Mouse (Mus musculus): Measurements from ENCODE around the gene Tssc4. TPM values are rescaled to one million over a fixed set of nuclear protein-coding genes. Genes with fewer than 3 reads are reported as not detected.

The Tssc4 gene
- polyA plus RNA-seq, 1 experiment, result 219 TPM

DNA sequence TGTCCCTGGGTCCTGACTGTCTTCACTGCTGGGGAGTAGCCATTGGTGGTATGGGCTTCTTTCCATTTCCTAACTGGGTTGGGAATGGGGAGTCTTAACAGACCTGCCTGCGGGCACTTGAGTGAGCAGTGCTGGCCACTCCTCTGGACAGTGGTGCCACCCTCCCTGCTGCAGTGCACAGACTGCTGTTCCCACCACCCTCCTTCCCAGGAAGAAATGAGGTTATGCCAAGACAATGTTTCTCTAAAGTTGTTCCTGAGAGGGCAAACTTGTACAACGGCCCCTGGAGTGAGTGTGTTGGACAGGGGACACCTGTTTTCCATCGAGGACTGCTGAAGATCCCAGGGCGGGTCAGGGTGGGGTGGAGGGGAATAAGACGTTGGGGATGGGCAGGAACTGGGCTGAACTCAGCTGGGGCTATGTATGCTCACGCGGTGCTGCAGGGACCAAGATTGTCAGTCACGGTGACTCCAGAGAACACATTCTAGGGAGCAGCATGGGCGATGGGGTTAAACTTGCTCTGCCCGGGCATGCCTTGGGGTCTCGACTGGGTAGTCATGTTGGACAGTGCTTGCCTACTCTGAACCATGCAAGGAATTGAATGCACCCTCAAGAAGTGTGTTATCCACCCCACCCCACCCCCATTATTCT, 15.0 kb upstream of the Tssc4 start:
- H3K4me3 ChIP-seq (replicated peaks), result peak overlapping the region; percentile 99
- no peaks in the 10 kb centered on the region for H3K9me3 ChIP-seq
- TF ChIP-seq FLI1 (IDR thresholded peaks at IDR 0.05; ENCODE audit: low read length) (no peak), GATA1 (IDR thresholded peaks at IDR 0.05; ENCODE audit: borderline replicate concordance, low read length) (no peak)
- H3K4me1 ChIP-seq, result peaks cover 84% of the 10 kb centered on the region
- no peaks in the 10 kb centered on the region for H3K27me3 ChIP-seq (replicated peaks)
- peaks cover 52% of the 10 kb centered on the region for H3K36me3 ChIP-seq (replicated peaks; ENCODE audit: low read length)

DNA sequence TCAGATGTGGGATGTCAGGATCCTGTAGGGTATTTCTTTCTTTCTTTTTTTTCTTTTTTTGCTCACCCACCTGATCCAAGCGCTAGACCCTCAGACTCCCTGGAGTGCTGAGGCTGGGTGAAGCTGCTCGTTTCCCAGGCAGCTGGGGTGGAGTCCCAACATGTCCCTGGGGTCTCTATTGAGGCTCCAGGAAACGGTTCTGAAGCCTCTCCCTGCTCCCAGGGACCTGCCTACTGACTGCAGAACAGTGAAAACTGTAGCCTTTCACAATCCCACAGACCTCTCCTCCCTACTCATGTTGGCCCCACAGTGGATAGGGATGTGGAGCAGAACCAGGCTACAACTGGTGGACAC, 14.5 kb upstream of the Tssc4 start:
- Histone ChIP-seq H3K9me3 (no peaks in the 10 kb centered on the region), H3K36me3 (replicated peaks; ENCODE audit: low read length) (peaks cover 57% of the 10 kb centered on the region), H3K4me1 (peaks cover 84% of the 10 kb centered on the region), H3K4me3 (replicated peaks) (peak overlapping the region; percentile 99), H3K27me3 (replicated peaks) (no peaks in the 10 kb centered on the region)
- TF ChIP-seq FLI1 (IDR thresholded peaks at IDR 0.05; ENCODE audit: low read length) (no peak), GATA1 (IDR thresholded peaks at IDR 0.05; ENCODE audit: borderline replicate concordance, low read length) (no peak)

DNA sequence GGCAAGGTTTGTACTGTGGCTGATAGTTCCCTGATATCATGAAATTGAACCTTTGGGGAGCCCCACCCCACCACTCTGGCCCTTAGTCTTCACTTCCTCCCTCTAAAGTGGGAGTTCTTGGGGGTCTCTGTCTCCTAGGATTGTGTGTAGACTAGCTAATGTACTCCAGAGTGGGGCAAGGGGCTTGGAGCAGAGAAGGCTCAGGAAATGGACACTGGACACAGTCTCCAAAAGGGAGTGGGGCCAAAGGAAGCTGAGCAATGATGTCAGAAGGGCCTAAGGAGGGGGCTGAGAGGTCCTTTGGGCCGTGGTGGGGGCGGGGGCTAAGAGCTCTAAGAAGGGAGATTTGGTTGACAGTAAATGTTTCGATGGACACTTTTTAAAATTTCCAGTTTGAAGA, 14.0 kb upstream of the Tssc4 start:
- Histone ChIP-seq H3K27me3 (replicated peaks) (no peaks in the 10 kb centered on the region), H3K4me3 (replicated peaks) (peak overlapping the region; percentile 99), H3K9me3 (no peaks in the 10 kb centered on the region), H3K4me1 (peaks cover 84% of the 10 kb centered on the region), H3K36me3 (replicated peaks; ENCODE audit: low read length) (peaks cover 61% of the 10 kb centered on the region)
- TF ChIP-seq FLI1 (IDR thresholded peaks at IDR 0.05; ENCODE audit: low read length) (no peak), GATA1 (IDR thresholded peaks at IDR 0.05; ENCODE audit: borderline replicate concordance, low read length) (no peak)

DNA sequence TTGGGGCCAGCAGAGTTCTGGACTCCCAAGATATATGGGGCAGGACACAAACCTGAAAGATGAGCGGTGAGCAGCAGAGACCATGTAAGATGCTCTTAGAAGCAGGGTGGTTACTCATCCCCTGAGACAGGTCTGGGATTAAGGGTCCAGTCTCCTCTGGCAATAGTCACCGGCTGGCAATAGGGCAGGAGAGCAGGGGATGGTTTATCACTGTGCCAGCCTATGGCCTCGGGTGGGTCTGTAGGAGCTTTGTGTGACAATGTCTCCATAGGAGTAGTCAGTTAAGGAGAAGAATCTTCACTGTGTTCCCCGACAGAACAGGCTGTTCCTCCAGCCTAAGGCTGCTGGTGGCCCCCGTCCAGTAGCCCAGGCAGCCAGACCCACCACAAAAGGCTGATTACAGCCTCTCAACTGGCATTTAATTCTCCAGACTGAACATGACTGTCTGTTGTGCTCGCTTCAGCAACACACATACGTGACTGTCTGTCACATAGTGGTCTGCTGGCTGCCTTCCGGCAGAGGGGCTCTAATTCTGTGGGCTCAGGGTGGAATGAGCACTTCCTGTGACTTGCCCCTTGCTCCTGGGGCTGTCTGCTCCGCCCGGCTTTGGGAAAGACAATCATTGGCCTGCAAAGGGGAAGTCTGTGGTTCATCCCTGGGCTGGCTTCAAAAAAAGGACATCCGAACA, 13.4 kb upstream of the Tssc4 start:
- no peaks in the 10 kb centered on the region for H3K27me3 ChIP-seq (replicated peaks)
- peaks cover 86% of the 10 kb centered on the region for H3K4me1 ChIP-seq
- H3K36me3 ChIP-seq (replicated peaks; ENCODE audit: low read length), result peaks cover 68% of the 10 kb centered on the region
- no peak for TF ChIP-seq GATA1 (IDR thresholded peaks at IDR 0.05; ENCODE audit: borderline replicate concordance, low read length)
- TF ChIP-seq FLI1 (IDR thresholded peaks at IDR 0.05; ENCODE audit: low read length), result no peak
- peak overlapping the region; percentile 99 for H3K4me3 ChIP-seq (replicated peaks)
- H3K9me3 ChIP-seq, result no peaks in the 10 kb centered on the region

DNA sequence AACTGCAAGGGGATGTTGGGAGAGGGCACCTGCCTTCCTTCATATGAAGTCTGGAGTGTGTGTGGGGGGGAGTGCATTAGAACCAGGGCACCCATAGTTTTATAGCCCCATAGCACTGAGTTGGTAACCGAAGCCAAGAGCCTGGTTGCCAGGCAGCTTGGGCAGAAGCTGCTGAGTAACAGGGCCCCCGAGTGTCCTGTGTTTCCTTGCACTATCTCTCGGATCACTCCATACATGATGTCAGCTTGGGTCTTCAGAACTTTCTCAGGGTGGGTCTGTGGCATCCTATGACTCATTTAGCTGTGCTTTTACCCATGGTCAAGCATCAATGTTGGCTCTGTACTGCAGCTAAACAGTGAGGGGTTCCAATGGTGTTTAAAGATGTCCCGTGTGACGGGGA, 12.0 kb upstream of the Tssc4 start:
- Histone ChIP-seq H3K36me3 (replicated peaks; ENCODE audit: low read length) (peaks cover 82% of the 10 kb centered on the region), H3K27me3 (replicated peaks) (no peaks in the 10 kb centered on the region), H3K4me3 (replicated peaks) (peak overlapping the region; percentile 99), H3K9me3 (no peaks in the 10 kb centered on the region), H3K4me1 (peaks cover 88% of the 10 kb centered on the region)
- TF ChIP-seq FLI1 (IDR thresholded peaks at IDR 0.05; ENCODE audit: low read length) (no peak), GATA1 (IDR thresholded peaks at IDR 0.05; ENCODE audit: borderline replicate concordance, low read length) (no peak)

DNA sequence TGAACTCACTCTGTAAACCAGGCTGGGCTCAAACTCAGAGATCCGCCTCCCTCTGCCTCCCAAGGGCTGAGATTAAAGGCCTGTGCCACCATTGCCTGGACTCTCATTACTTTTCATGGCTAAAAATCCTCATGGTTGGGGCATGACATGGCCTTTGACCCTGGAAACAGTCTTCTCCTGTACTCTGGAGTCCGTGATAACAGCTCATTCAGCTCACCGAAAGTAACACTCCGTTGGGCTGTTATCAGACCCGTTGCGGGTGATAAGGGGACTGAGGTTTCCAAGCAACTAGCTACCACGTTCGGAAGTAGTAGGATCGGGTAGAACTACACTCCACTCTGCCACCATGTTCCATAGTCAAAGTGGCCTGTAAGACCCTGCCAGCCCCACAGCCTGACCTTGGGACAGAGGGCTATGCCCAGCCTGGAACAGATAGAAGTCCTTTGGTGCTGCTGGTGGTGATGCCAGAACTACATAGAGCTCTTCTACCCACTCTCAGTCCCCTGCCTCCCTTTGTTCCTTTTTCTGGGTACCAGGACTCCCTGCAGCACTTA, 11.3 kb upstream of the Tssc4 start:
- 0 out of 3 replicates have a peak, but pooled peaks have one; percentile 54 for TF ChIP-seq GATA1 (IDR thresholded peaks at IDR 0.05; ENCODE audit: borderline replicate concordance, low read length)
- TF ChIP-seq FLI1 (IDR thresholded peaks at IDR 0.05; ENCODE audit: low read length), result no peak
- Histone ChIP-seq H3K27me3 (replicated peaks) (no peaks in the 10 kb centered on the region), H3K4me1 (peaks cover 90% of the 10 kb centered on the region), H3K36me3 (replicated peaks; ENCODE audit: low read length) (peaks cover 89% of the 10 kb centered on the region), H3K9me3 (no peaks in the 10 kb centered on the region), H3K4me3 (replicated peaks) (peak overlapping the region; percentile 99)

DNA sequence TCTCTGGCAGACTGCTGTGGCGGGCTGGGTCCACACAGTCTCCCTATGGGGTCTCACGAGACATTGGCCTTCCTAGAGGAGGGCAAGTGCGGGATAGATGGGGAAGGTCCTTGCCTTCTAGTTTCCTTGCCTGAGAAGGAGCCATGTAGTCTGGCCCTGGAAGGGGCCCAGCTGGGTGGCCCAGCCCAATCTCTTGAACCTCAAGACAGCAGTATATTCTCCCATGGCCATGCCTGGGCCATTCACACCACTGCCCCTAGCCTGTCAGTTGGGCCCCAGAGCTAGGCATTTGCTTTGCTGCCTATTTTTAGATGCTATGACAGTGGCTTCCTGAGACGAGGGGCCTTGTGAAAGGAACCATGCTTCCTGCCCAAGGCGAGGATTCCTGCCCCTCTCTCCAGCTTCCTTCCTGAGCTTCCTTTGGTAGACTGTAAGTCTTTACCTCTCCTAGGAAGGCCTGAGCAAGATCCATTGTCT, 10.8 kb upstream of the Tssc4 start:
- H3K4me3 ChIP-seq (replicated peaks), result peak overlapping the region; percentile 99

DNA sequence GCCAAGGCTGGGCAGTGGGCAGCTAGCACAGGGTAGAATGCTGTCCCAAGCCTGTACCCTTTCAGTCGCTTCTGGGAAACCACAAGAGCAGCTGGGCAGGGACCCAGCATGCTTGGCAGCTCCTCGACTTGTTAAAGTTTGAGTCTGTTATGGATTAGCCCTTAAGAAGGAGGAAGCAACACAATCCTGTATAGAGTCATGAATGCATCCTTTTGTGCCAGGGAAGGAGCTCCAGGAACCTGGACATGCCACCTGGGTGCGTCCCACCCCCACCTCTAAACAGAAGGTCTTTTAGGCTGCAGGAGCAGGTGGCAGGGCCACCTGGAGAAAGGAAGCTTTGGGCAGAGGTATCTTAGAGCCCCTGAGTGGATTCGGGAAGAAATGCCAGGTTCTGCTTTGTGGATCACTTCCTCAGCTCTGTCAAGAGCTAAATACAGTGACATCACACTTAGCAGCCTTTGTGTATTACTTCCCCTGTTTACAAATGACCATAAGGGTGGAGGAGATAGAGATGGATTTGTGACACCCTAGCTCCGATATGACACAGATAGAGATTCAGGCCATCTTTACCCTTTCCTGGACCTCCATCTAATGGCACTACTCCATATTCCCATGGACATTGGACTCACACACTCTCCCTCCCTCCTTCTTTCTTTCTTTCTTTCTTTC, 9.7 kb upstream of the Tssc4 start:
- H3K27me3 ChIP-seq (replicated peaks), result no peaks in the 10 kb centered on the region
- H3K36me3 ChIP-seq (replicated peaks; ENCODE audit: low read length), result peaks cover 98% of the 10 kb centered on the region
- H3K9me3 ChIP-seq, result no peaks in the 10 kb centered on the region
- H3K4me1 ChIP-seq, result peaks cover 100% of the 10 kb centered on the region
- peak overlapping the region; percentile 99 for H3K4me3 ChIP-seq (replicated peaks)
- TF ChIP-seq FLI1 (IDR thresholded peaks at IDR 0.05; ENCODE audit: low read length) (no peak), GATA1 (IDR thresholded peaks at IDR 0.05; ENCODE audit: borderline replicate concordance, low read length) (no peak)

More for the DNA sequence above, 10.8 kb upstream of the Tssc4 start:
- Histone ChIP-seq H3K36me3 (replicated peaks; ENCODE audit: low read length) (peaks cover 94% of the 10 kb centered on the region), H3K9me3 (no peaks in the 10 kb centered on the region), H3K4me1 (peaks cover 95% of the 10 kb centered on the region), H3K27me3 (replicated peaks) (no peaks in the 10 kb centered on the region)
- no peak for TF ChIP-seq GATA1 (IDR thresholded peaks at IDR 0.05; ENCODE audit: borderline replicate concordance, low read length)
- TF ChIP-seq FLI1 (IDR thresholded peaks at IDR 0.05; ENCODE audit: low read length), result no peak

DNA sequence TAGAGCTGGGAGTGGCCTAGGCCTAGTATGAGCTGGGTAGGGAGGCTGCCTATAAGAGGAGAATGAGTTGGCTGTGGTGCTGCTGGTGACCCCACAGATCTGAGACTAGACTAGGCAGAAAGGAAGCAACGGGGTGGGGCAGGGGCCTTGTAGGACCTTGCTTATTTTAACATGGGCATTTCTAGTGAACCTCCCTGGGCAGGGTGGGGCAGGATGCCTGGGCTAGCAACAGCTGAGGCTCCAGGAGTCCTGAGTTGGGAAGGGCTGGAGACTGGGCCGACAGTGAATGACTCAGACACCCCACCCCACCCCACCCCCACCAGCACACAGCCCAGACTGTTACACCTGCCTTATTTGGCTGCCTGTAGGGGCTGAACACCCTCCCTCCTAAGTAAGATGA, 6.3 kb upstream of the Tssc4 start:
- no peak for TF ChIP-seq GATA1 (IDR thresholded peaks at IDR 0.05; ENCODE audit: borderline replicate concordance, low read length)
- TF ChIP-seq FLI1 (IDR thresholded peaks at IDR 0.05; ENCODE audit: low read length), result no peak
- Histone ChIP-seq H3K36me3 (replicated peaks; ENCODE audit: low read length) (peaks cover 100% of the 10 kb centered on the region), H3K4me3 (replicated peaks) (no peak overlapping the region), H3K9me3 (no peaks in the 10 kb centered on the region), H3K27me3 (replicated peaks) (no peaks in the 10 kb centered on the region), H3K4me1 (peaks cover 100% of the 10 kb centered on the region)

Measured in megakaryocyte, embryonic 14.5 days (primary cell).